Mouse (Mus musculus): Measurements from ENCODE around the gene Slc22a22.

GRCm38 (mm10) chr15:57504126-57504705 lies 26.8 kb upstream of the Slc22a22 start:
- TF ChIP-seq POLR2A (IDR thresholded peaks at IDR 0.05; ENCODE audit: insufficient read length, low read depth) (no peak), USF1 (IDR thresholded peaks at IDR 0.05; ENCODE audit: low read depth) (no peak), SRF (IDR thresholded peaks at IDR 0.05; ENCODE audit: control insufficient read depth, insufficient read length, low read depth) (no peak), E2F4 (IDR thresholded peaks at IDR 0.05; ENCODE audit: insufficient read depth) (no peak), TCF3 (IDR thresholded peaks at IDR 0.05; ENCODE audit: insufficient read length, low read depth) (no peak), CEBPB (IDR thresholded peaks at IDR 0.05; ENCODE audit: insufficient read depth, poor library complexity, severe bottlenecking) (no peak), TCF12 (IDR thresholded peaks at IDR 0.05; ENCODE audit: insufficient read depth, poor library complexity, severe bottlenecking) (no peak), MYOD1 (IDR thresholded peaks at IDR 0.05; ENCODE audit: control insufficient read depth in 1 of 3, insufficient read length in 2 of 3, low read depth in 2 of 3) (no peak), MAX (IDR thresholded peaks at IDR 0.05; ENCODE audit: low read depth) (no peak), REST (IDR thresholded peaks at IDR 0.05; ENCODE audit: insufficient read depth, insufficient read length) (no peak), POLR2AphosphoS2 (IDR thresholded peaks at IDR 0.05; ENCODE audit: insufficient read length, low read depth) (no peak)
